Mouse (Mus musculus) urinary bladder, postnatal 36 days (tissue): ENCODE results near the gene Tlr4.

Source experiments
- DNase-seq, 2 experiments: peaks; one replicate each; pipeline ENCODE4 v3.0.0; 2022; ENCODE audit warnings: low spot score in 2 of 2, mixed read lengths in 1 of 2

Tlr4 gene

GRCm38 (mm10) chr4:66900126-66900525 is 72.7 kb downstream of the Tlr4 start:
- no peak for DNase-seq

DNA sequence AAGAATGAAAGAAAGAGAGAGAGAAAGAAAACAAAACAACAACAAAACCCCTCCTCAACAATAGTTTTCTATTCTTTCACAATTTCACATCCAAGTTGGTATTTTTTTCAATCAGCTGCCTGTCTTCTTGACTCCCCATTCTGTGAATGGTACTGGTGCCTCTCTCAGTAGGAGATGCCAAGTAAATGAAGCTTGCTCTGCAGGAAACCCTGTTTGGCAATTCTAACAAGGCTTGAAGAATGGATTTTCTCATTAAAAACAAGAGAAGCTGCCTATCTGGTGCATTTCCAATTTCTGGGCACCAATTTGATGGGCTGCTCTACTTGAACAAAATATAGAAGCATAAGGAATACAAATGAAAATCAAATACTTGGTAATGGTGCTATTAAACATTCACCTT is 74.1 kb downstream of the Tlr4 start:
- DNase-seq, result no peak

- DNase-seq, result no peak
Observed at GRCm38 (mm10) chr4:66908376-66908775, 81.0 kb downstream of the Tlr4 start.

DNA sequence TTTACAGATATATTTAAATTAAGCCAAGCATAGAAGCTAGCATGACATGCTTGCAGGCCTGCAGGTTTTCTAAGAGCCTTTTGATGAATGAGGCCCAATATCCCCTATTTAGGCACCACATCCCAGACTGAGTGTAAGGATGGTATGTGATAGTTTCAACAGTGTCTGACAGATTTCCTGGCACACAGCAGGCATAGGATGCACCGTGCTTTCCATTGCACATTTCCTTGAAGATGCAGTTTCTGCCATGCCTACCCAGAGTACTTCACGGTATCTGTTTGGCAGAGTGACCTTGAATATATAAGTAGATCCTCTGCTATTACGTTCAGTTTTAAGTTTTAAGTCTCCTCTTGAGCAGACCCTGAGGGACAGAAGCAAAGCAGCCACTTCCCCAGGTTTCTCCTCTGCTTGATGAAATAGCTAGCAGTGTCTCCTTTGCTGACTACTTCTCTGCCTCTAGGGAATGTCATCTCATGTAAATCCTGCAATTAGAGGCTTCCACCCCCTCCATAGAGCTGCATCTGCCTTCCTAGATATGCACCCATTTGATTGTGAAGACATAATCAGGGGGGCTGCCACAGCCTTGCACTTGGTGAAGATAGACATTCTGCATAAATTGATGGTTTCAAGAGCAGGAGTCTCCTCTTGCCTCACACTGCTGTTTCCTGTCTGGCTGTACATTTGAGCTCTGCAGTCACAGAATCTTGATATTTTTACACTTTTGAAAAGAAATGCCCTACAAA is 92.4 kb downstream of the Tlr4 start:
- no peak for DNase-seq

GRCm38 (mm10) chr4:66923616-66924276 is 96.4 kb downstream of the Tlr4 start:
- DNase-seq, result peak in 1 of 2 experiments; percentile 3

GRCm38 (mm10) chr4:66926066-66926465 is 98.7 kb downstream of the Tlr4 start:
- no peak for DNase-seq

- no peak for DNase-seq
Observed at GRCm38 (mm10) chr4:66927537-66928088, 100.2 kb downstream of the Tlr4 start.

DNA sequence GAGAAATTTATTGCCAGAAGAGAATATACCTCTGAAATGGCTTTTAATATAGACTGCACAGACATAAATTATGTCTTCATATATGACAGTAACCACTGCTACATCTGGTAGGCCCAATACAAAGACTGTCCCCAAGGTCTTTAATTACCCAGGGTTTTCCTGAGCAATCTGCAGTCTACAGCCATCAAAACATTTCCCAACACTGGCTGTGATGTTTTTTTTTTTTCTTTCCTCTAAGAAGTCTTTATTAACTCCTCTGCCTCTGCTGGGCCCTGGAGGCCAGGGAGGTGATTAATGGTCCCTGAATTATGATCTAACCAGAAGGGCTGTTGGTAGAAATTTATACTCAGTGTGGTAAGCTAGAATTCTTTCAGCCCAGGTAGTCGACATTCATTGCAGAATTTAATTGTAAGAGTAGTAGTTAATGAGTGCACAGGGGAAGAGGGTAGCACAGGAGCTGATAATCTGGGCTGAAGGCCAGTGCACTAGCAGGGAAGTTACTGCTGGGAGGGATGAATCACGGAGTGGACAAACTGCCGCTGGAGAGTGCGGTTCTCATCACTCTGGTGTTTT is 111.2 kb downstream of the Tlr4 start:
- no peak for DNase-seq

GRCm38 (mm10) chr4:66941894-66942293 is 114.5 kb downstream of the Tlr4 start:
- no peak for DNase-seq

- DNase-seq, result no peak
Observed at GRCm38 (mm10) chr4:66943699-66944098, 116.3 kb downstream of the Tlr4 start.

GRCm38 (mm10) chr4:66947657-66948056 is 120.3 kb downstream of the Tlr4 start:
- no peak for DNase-seq

- no peak for DNase-seq
Observed at GRCm38 (mm10) chr4:66974918-66975317, 147.5 kb downstream of the Tlr4 start.
